Mouse (Mus musculus) right cerebral cortex, adult 2 months (tissue): ENCODE measurements at regions not wholly inside any gene's neighbourhood (a gene's known extent, or its start where the extent isn't known, plus 50 kb on each side); places are given as distances from the start of the nearest gene placed in this dataset.
"Not testable (repeated sequence)": the region's sequence is repeated elsewhere in the genome, so short reads cannot be mapped to it uniquely, and the experiment has no call there.

Experiments used
- DNase-seq, 2 experiments: peaks; one replicate each; pipeline ENCODE4 v3.0.0; 2021 to 2022; ENCODE audit warnings: low spot score in 2 of 2

- not testable (repeated sequence) for DNase-seq
Measured at GRCm38 (mm10) chr3:8005684-8006083, 1385.4 kb upstream of the 1700008P02Rik start.

- no peak for DNase-seq
Measured at GRCm38 (mm10) chr3:8004271-8004670, 1384.0 kb upstream of the 1700008P02Rik start.

GRCm38 (mm10) chr3:8001027-8001426 is 1380.8 kb upstream of the 1700008P02Rik start:
- no peak for DNase-seq

- no peak for DNase-seq
Measured at GRCm38 (mm10) chr3:7992322-7992721, 1372.1 kb upstream of the 1700008P02Rik start.

- no peak for DNase-seq
Measured at GRCm38 (mm10) chr3:7973287-7973686, 1353.0 kb upstream of the 1700008P02Rik start.

GRCm38 (mm10) chr3:7953911-7954310 is 1333.7 kb upstream of the 1700008P02Rik start:
- DNase-seq: no peak

- no peak for DNase-seq
Measured at GRCm38 (mm10) chr3:7943646-7944381, 1323.6 kb upstream of the 1700008P02Rik start.
